Mouse (Mus musculus): ENCODE measurements around the gene Frk.

GRCm38 (mm10) chr10:34551636-34552035, 68.4 kb downstream of the Frk start:
- TF ChIP-seq POLR2A (IDR thresholded peaks at IDR 0.05; ENCODE audit: borderline replicate concordance, extremely low read depth, insufficient read depth, insufficient read length, poor library complexity, severe bottlenecking) (no peak), CTCF (IDR thresholded peaks at IDR 0.05; ENCODE audit: borderline replicate concordance, extremely low read depth, insufficient read depth, insufficient read length) (no peak)

Measured in brain, embryonic 14.5 days (tissue).